Mouse (Mus musculus) frontal cortex, postnatal 10 days (tissue): ENCODE measurements at regions not wholly inside any gene's neighbourhood (a gene's known extent, or its start where the extent isn't known, plus 50 kb on each side); places are given as distances from the start of the nearest gene placed in this dataset.

Source experiments
- DNase-seq, 2 experiments: peaks; one replicate each; pipeline ENCODE4 v3.0.0; 2022; ENCODE audit warnings: low spot score in 2 of 2, mixed read lengths in 1 of 2

DNA sequence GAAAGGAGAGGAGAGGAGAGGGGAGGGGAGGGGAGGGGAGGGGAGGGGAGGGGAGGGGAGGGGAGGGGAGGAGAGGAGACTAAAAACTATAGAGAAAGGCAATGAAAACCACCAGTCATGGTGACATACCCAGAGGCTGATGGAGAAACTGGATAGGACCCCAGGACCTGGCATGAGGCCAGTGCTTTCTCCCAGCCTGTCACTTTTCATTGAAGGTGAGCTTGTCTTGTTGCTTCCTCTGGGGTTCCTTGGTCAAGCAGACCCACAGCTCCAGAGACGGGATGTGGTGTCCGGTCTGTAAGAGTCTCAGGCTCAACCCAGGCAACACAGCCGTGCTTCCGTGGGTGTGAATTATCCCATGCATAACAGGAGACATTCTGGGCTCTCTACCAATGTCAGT is 69.8 kb upstream of the Egln3 start:
- no peak for DNase-seq

- no peak for DNase-seq
These were observed 69.0 kb upstream of the Egln3 start for GRCm38 (mm10) chr12:54272696-54273095.

DNA sequence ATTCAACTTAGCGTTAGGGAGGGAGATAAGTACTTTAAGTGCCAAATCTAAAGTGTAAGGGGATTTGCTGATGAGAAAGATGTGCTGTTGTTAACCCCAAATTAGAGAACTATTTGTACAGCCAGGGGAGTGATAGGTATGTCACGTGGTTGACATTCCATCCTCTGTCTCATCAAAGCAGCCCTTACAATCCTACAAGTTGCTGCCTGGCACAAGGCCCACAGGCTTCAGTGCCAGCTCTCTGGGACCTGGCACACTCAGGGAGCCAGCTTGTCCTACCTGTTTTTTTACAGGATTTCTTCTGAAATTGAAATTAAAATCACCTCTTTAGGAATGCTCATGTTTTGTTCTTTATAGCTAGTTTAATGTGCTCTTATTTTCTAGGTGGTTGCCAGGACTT is 68.6 kb upstream of the Egln3 start:
- DNase-seq: no peak

- no peak for DNase-seq
These were observed 62.2 kb upstream of the Egln3 start for GRCm38 (mm10) chr12:54265852-54266251.

DNA sequence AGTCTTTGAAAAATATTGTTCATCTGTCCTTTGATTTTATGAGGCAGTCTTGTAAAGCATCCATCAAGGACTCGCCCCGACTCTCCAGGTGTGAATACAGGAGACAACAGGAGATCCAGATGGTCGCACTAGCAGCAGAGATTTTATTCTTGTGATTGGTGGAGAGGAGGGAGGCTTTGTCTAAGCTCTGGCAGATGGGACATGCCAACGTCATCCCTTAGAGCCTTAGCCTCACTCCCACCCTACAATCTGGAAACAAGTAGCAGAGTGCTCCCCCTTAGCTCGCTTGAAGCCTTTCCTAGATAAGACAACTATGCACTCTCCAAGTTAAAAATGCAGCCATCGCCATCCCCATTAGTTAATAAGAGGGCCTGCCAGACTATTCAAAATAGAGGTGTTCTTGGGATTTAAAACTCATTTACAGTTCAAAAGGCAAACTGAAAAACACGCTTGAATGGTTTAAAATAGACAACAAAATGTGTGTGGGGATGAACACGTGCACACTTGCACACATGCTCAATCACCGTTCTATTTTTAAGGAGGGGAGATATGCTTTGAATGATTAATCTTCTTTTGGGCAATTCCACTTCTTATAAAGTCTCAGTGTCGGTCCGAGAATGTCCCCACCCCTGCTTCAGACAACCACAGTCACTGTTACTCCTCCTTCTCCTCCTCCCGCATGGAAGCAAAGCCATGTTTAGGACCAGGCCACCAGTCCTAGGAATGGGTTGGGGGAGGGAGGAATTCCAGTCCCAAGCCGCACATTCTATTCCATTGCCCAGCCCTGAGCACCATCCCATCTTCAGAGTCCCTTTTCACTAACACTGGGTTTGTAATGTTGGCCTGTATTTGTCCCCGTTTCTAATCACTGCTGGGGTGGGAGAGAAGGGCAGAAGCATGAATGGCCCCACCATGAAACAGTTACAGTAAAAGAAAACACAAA is 61.5 kb upstream of the Egln3 start:
- no peak for DNase-seq

- DNase-seq: no peak
These were observed 60.7 kb upstream of the Egln3 start for GRCm38 (mm10) chr12:54264418-54264733.

DNA sequence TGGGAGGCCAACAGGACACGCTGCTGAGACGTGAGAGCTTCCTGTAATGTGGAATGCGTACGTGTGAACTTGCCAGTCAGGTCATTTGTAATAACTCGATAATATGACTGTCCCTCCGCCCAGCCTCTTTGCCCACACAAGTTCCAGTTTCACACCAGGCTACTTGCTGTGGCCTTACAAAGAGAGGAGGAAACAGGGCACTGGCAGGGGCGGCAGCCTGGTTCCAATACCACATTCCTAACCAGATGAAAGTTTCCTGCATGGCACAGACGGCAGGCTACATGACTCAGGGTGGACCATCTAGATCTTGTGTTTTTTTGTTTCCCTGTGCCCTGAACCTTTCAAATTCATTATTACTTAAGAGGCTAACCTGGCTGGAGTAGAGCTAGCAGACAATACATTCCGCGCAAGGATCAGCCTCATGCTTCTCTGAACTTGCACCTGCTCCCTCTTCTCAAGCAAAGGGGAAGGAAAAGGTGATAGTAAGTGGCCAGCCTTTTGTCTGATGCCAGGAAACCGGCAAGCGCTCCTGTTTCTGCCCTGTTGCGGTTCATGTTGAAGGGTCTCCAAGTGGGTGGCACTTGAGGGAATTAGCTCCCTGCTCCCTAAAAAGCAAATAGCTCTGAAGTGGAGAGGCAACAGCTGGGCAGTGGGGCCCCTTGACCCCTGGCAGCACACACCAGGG is 60.2 kb upstream of the Egln3 start:
- no peak for DNase-seq

- DNase-seq: no peak
These were observed 58.8 kb upstream of the Egln3 start for GRCm38 (mm10) chr12:54262236-54263005.

GRCm38 (mm10) chr12:54261426-54261825 is 57.8 kb upstream of the Egln3 start:
- DNase-seq: no peak

DNA sequence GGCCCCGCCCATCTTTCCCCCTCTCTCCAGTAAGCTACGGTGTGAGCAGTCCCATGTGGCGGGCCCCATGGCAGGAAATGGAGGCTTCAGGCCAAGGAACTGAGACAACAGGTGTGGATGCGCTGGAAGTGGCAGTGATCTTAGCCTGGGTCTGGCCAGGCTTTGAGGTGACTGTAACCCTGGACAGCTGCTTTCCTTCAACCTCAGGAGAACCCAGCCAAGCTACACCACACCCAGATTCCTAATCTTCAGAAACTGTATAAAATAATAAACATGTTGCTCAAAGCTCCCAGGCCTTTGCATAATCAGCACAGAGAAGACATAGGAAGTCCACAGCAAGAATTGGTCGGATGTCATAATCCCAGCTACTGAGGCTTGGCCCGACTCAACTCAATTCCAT is 56.8 kb upstream of the Egln3 start:
- DNase-seq: no peak

- DNase-seq: no peak
These were observed 54.2 kb upstream of the Egln3 start for GRCm38 (mm10) chr12:54257776-54258433.

DNA sequence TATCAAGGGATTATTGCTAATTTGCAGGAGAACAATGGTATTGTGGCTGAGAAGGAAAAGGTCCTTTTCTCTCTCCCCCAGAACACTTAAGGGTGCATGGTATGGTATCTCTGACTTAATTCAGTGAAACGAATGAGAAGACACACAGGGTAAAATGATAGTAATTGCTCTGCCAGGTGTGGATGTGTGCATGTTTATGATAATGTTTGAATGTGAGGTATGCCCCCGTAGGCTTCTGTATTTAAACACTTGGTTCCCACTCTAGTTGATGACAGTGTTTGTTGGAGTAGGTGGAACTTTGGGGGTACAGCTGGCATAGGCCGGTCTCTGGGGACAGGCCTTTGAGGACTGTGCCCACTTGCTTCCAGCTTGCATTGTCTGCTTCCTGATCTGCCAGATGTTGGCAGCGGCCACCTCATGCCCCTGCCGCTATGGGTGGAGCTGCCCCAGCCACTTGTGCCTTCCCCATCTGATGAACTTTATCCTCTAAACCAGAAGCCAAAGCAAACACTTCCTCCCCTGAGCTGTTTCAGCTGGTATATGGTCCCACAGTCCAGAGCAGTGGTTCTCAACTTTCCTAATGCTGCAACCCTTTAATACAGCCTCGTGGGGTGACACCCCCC is 53.0 kb upstream of the Egln3 start:
- DNase-seq: no peak
